Mouse (Mus musculus) hindbrain, embryonic 16.5 days (tissue): ENCODE results near the gene Insrr. TPM values are rescaled to one million over a fixed set of nuclear protein-coding genes. Genes with fewer than 3 reads are reported as not detected.
A peak's percentile ranks its signal among the peaks of the same experiment; 100 is the strongest.
"Not testable (repeated sequence)": the region's sequence is repeated elsewhere in the genome, so short reads cannot be mapped to it uniquely, and the experiment has no call there.

Experiments used
- ATAC-seq: fragments of 200-750 bp; cut with Nextera tagmentation; 2 replicates; pipeline ENCODE4 v1.8.0; 2017; ENCODE audit warnings: moderate TSS enrichment, moderate library complexity
- H3K27ac ChIP-seq: fragments of 300-500 bp; sonication (generic); 2 replicates; pipeline ENCODE4 v1.5.1; 2014; ENCODE audit warnings: low read depth, mild to moderate bottlenecking, control low read depth, low read length, moderate library complexity
- H3K27me3 ChIP-seq: fragments of 300-500 bp; sonication (generic); replicated peaks from 2 replicates; pipeline ENCODE4 v1.6.1; 2014; ENCODE audit warnings: low read length; ENCODE audit not compliant: control insufficient read depth, insufficient read depth
- H3K36me3 ChIP-seq: fragments of 300-500 bp; sonication (generic); 2 replicates; pipeline ENCODE4 v1.6.1; 2014; ENCODE audit warnings: mild to moderate bottlenecking, low read length, moderate library complexity, mixed read lengths; ENCODE audit not compliant: control insufficient read depth, insufficient read depth
- H3K4me1 ChIP-seq: fragments of 300-500 bp; sonication (generic); 2 replicates; pipeline ENCODE4 v1.6.1; 2014; ENCODE audit warnings: low read depth, low read length; ENCODE audit not compliant: control insufficient read depth, insufficient read depth
- H3K4me2 ChIP-seq: fragments of 300-500 bp; sonication (generic); 2 replicates; pipeline ENCODE4 v1.6.1; 2014; ENCODE audit warnings: mild to moderate bottlenecking, low read length, control low read depth, moderate library complexity
- H3K4me3 ChIP-seq: fragments of 300-500 bp; sonication (generic); 2 replicates; pipeline ENCODE4 v1.5.1; 2014; ENCODE audit warnings: mild to moderate bottlenecking, low read length, control low read depth, moderate library complexity
- H3K9ac ChIP-seq: fragments of 300-500 bp; sonication (generic); 2 replicates; pipeline ENCODE4 v1.6.1; 2014; ENCODE audit warnings: low read depth, mild to moderate bottlenecking, control low read depth, low read length, moderate library complexity
- H3K9me3 ChIP-seq: fragments of 300-500 bp; sonication (generic); 2 replicates; pipeline ENCODE4 v1.6.1; 2014; ENCODE audit warnings: mild to moderate bottlenecking, low read length, moderate library complexity; ENCODE audit not compliant: control insufficient read depth
- WGBS: fragments of 180-500 bp; shearing (Covaris S2); extraction: QIAGEN DNeasy Blood & Tissue Kit; methylation state at CpG from one replicate; pipeline ENCODE4 v1.1.7; 2014; 5-methylcytosine and 5-hydroxymethylcytosine counted together
- polyA plus RNA-seq: library from polyadenylated mRNA; unstranded; fragments of >200 nt; fragmentation: Nextera tagmentation; extraction: Ambion mirVana; gene quantifications from 2 replicates; pipeline ENCODE4 v1.2.1, GENCODE M21; 2015

The Insrr gene
- polyA plus RNA-seq, 1 experiment from 2014 or later: 0.49 TPM

DNA sequence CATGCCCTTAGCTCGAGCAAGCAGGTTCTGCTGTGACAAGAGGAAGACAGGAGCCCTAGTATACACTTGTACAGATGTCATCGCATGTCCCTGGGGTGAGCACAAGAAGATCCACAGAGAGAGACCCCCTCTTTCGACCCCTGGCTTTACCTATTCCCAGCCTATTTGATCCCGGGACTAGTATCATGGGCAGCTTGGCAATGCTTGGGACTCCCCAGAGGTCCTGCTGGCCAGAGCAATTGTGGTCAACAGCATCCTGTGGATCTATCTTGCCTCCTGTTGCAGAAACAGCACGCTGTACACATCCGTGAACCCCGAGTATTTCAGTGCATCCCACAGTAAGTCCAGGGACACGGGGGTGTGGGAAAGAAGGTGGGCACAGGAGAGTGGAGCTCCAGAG is 14.5 kb downstream of the Insrr start:
- Histone ChIP-seq H3K9ac (no peak overlapping the region), H3K4me2 (no peak overlapping the region), H3K27me3 (peaks cover 31% of the 10 kb centered on the region), H3K4me1 (peaks cover 7% of the 10 kb centered on the region; the same call in 1 of the 2 replicates), H3K9me3 (no peaks in the 10 kb centered on the region), H3K27ac (no peak overlapping the region), H3K36me3 (no peaks in the 10 kb centered on the region), H3K4me3 (no peak overlapping the region)
- WGBS: 86% methylated on average over 8 of the region's 8 CpGs
- no peak for ATAC-seq

DNA sequence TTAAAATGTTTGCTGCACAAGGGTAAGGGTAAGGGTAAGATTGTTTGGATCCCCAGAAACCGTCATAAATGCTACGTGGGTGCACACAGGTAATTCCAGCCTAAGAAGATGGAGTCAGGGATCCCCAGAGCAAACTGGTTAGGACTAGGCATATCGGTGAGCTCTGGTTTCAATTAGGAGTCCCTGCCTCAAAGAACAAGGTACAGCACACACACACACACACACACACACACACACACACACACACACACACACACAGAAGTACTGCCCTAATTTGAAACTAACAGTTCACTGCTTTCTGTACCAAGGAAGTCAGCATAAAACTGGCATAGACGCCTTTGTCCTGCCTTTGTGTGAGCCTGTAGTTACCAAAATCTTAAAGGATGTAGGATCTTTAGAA is 15.7 kb downstream of the Insrr start:
- no peak overlapping the region for H3K4me2 ChIP-seq
- H3K9ac ChIP-seq: no peak overlapping the region
- peaks cover 28% of the 10 kb centered on the region for H3K27me3 ChIP-seq
- H3K9me3 ChIP-seq: no peaks in the 10 kb centered on the region
- no peak overlapping the region for H3K27ac ChIP-seq
- ATAC-seq: no peak
- H3K36me3 ChIP-seq: no peaks in the 10 kb centered on the region
- WGBS: 80% methylated on average over 4 of the region's 4 CpGs
- no peak overlapping the region for H3K4me3 ChIP-seq
- peaks cover 10% of the 10 kb centered on the region; the same call in 1 of the 2 replicates for H3K4me1 ChIP-seq

DNA sequence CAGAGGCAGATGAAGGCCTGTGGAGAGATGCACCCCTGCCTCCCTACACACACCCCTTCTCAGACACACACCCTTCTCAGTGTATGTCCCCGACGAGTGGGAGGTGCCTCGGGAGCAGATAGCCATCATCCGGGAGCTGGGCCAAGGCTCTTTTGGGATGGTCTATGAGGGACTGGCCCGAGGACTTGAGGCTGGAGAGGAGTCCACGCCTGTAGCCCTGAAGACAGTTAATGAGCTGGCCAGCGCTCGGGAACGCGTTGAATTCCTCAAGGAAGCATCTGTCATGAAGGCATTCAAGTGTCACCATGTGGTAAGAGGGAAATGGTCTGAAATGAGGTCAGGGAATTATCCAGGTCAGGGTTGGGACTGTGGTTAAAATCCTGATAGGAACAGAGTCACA is 16.1 kb downstream of the Insrr start:
- Histone ChIP-seq H3K4me2 (no peak overlapping the region), H3K4me1 (peaks cover 10% of the 10 kb centered on the region; the same call in 1 of the 2 replicates), H3K27me3 (peaks cover 28% of the 10 kb centered on the region), H3K4me3 (no peak overlapping the region), H3K36me3 (no peaks in the 10 kb centered on the region), H3K9ac (no peak overlapping the region), H3K9me3 (no peaks in the 10 kb centered on the region), H3K27ac (no peak overlapping the region)
- no peak for ATAC-seq
- 59% methylated on average over 10 of the region's 10 CpGs for WGBS

DNA sequence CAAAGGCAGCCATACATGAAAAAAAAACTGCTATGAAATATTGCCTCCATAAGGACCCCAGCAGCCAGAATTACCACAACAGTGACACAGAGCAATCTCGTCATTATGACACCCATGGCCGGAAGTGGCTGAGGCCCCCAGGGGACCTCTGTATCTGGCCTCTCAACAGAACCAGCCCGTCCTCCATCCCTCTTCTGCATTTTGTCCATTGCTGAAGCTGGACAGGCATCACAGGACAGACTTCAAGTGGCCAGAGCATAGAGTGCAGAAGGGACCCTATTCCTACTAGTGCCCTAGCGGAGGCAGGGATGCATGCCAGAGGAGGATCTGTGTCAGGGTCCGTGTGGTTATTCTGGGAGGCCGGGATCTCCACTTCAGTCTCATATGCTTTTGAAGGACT is 19.4 kb downstream of the Insrr start:
- WGBS: 60% methylated on average over 6 of the region's 6 CpGs
- no peak overlapping the region for H3K27ac ChIP-seq
- H3K36me3 ChIP-seq: no peaks in the 10 kb centered on the region
- no peaks in the 10 kb centered on the region for H3K9me3 ChIP-seq
- ATAC-seq: 0 out of 2 replicates have a peak, but pooled peaks have one; percentile 11
- no peak overlapping the region for H3K4me3 ChIP-seq
- H3K4me1 ChIP-seq: peaks cover 3% of the 10 kb centered on the region; the same call in 1 of the 2 replicates
- H3K4me2 ChIP-seq: no peak overlapping the region
- H3K9ac ChIP-seq: no peak overlapping the region
- H3K27me3 ChIP-seq: peaks cover 3% of the 10 kb centered on the region; the same call in 1 of the 2 replicates

DNA sequence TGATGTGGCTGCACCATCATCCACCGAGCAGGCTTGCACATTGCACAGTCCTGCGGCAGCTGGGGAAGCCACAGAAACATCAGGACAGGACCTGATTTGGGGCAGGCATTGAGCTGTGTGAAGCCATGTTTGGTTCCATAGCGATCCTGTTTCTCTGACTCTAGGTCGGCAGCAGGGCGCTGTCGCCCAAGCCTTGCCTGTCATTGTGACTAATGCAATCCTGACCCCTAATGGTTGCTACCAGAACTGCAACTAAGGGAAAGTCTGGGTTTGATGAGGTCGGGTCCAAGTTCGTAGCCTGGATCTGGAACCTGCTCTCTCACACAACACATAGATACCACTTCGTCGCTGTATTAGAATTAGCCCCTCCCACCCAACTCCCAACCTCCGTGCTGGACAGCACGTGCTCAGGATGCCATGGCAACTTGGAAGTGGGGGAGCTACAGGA is 19.9 kb downstream of the Insrr start:
- H3K4me2 ChIP-seq: 0 out of 2 replicates have a peak overlapping the region, but pooled peaks have one; percentile 2
- H3K9ac ChIP-seq: no peak overlapping the region
- H3K4me3 ChIP-seq: no peak overlapping the region
- H3K36me3 ChIP-seq: no peaks in the 10 kb centered on the region
- H3K4me1 ChIP-seq: peaks cover 3% of the 10 kb centered on the region; the same call in 1 of the 2 replicates
- peak; percentile 67; the same call in 1 of the 2 replicates for ATAC-seq
- 5% methylated on average over 12 of the region's 12 CpGs for WGBS
- H3K27me3 ChIP-seq: no peaks in the 10 kb centered on the region
- H3K9me3 ChIP-seq: no peaks in the 10 kb centered on the region
- no peak overlapping the region for H3K27ac ChIP-seq

DNA sequence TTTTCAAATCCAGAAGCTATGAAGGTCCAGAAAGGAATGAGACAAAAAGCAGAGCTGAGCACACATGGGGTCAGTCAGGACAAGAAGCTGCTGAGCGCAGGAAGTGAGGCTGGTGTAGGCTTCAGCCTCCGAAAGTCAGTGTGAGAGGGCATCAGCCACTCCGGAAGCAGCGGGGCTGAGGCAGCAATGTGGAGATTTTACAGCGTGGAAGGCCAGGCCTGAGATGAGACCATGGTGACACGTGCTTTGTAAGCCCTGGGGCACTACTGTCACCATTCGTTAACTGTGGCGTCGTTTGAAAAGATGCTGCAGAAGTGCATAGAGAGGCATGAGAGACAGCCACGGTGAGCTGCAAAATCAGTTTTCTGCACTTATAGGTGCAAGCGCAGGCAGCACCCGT is 21.5 kb downstream of the Insrr start:
- Histone ChIP-seq H3K4me1 (peaks cover 3% of the 10 kb centered on the region; the same call in 1 of the 2 replicates), H3K9me3 (no peaks in the 10 kb centered on the region; the same call in 1 of the 2 replicates), H3K36me3 (no peaks in the 10 kb centered on the region), H3K4me2 (no peak overlapping the region), H3K27ac (no peak overlapping the region), H3K4me3 (no peak overlapping the region), H3K9ac (no peak overlapping the region), H3K27me3 (no peaks in the 10 kb centered on the region)
- ATAC-seq: peak; percentile 19; the same call in 1 of the 2 replicates
- WGBS: 55% methylated on average over 12 of the region's 12 CpGs

DNA sequence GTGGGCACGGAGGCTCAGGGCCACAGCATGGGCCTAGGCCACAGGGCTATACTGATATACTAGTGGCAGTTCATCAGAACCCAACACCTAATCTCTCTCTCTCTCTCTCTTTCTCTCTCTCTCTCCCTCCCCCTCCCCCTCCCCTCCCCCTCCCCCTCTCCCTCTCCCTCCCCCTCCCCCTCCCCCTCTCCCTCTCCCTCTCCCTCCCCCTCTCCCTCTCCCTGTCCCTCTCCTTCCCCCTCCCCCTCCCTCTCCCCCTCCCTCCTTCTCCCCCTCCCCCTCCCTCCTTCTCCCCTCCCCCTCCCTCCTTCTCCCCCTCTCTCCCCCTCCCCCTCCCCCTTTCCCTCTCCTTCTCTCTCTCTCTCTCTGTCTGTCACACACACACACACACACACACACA is 27.5 kb downstream of the Insrr start, which contains the start of gene Pear1:
Gene Pear1, minus strand, starts transcription at position 101 of the 400 bp plus-strand sequence.
- WGBS: 82% methylated on average over 1 of the region's 1 CpGs
- not testable (repeated sequence) for ATAC-seq, H3K4me3 ChIP-seq

DNA sequence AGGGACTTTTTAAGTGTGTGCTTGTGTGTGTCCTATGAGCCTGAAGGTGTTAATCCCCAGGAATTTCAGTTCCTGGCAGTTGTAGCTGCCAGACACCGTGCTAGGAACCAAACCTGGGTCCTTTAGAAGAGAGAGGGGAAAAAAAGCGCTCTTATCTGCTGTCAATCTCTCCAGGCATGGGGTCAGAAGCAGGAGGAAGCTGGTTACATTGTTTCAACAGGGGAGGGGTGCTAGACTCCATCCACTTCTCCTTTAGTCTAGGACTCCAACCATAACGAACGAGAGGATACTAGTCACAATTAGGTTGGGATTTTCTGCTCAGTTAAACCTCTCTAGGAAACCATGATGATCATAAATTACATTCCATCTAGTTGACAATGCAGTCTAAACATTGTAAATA is 31.7 kb downstream of the Insrr start:
- 47% methylated on average over 4 of the region's 4 CpGs for WGBS
- Histone ChIP-seq H3K4me1 (no peaks in the 10 kb centered on the region), H3K9me3 (no peaks in the 10 kb centered on the region), H3K27me3 (no peaks in the 10 kb centered on the region), H3K27ac (no peak overlapping the region), H3K36me3 (no peaks in the 10 kb centered on the region), H3K4me2 (no peak overlapping the region), H3K9ac (no peak overlapping the region), H3K4me3 (no peak overlapping the region)
- no peak for ATAC-seq

More for the DNA sequence above, 27.5 kb downstream of the Insrr start, which contains the start of gene Pear1:
- not testable (repeated sequence) for H3K36me3 ChIP-seq, H3K27ac ChIP-seq, H3K4me1 ChIP-seq, H3K9me3 ChIP-seq, H3K9ac ChIP-seq, H3K27me3 ChIP-seq, H3K4me2 ChIP-seq

DNA sequence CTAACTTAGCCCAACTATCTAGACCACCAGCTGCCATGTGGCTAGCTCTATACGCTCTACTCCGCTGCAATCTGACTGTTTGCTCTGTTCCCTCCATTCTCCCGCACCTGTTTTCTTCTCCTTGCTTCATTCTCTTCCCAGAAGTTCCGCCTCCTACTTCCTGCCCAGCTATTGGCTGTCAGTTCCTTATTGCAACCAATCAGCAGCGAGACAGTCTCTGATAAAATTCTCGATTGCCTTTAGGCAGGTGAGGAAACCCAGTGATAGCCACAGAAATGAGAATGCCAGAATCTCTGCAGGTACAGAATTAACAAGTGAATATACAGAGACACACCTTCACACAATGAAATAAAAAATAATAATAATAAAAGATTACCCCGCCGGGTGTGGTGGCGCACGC is 32.3 kb downstream of the Insrr start:
- 56% methylated on average over 10 of the region's 10 CpGs for WGBS

More for the DNA sequence above, 32.3 kb downstream of the Insrr start:
- Histone ChIP-seq H3K27me3 (no peaks in the 10 kb centered on the region), H3K27ac (no peak overlapping the region), H3K4me3 (no peak overlapping the region), H3K4me2 (no peak overlapping the region), H3K4me1 (no peaks in the 10 kb centered on the region), H3K9me3 (no peaks in the 10 kb centered on the region), H3K9ac (no peak overlapping the region), H3K36me3 (no peaks in the 10 kb centered on the region)
- ATAC-seq: no peak
